Mouse (Mus musculus) heart, embryonic 14.5 days (tissue): ENCODE data around the gene Hadhb. TPM values are rescaled to one million over a fixed set of nuclear protein-coding genes. Genes with fewer than 3 reads are reported as not detected.

Source experiments
- ATAC-seq: fragments of 200-750 bp; cut with Nextera tagmentation; 2 replicates; pipeline ENCODE4 v1.8.0; 2017; ENCODE audit warnings: low read depth, moderate TSS enrichment; ENCODE audit not compliant: insufficient number of reproducible peaks, insufficient read depth, low FRiP score
- H3K27ac ChIP-seq, 2 experiments: fragments of 200-500 bp in 1 of 2; fragments of 300-500 bp in 1 of 2; sonication (generic) in 1 of 2; replicated peaks in 1 of 2; 2 replicates each; pipeline ENCODE4 v1.5.1; 2012 to 2014; ENCODE audit warnings: low read depth in 2 of 2, low read length in 2 of 2, control low read depth in 1 of 2, mild to moderate bottlenecking in 1 of 2, mixed read lengths in 1 of 2; ENCODE audit not compliant: control insufficient read depth in 1 of 2, insufficient read depth in 1 of 2
- H3K27me3 ChIP-seq: fragments of 300-500 bp; sonication (generic); 2 replicates; pipeline ENCODE4 v1.6.1; 2014; ENCODE audit warnings: mild to moderate bottlenecking, low read length, control low read depth; ENCODE audit not compliant: control insufficient read depth, insufficient read depth
- H3K36me3 ChIP-seq: fragments of 300-500 bp; sonication (generic); 2 replicates; pipeline ENCODE4 v1.6.1; 2014; ENCODE audit warnings: mild to moderate bottlenecking, control low read depth, low read length, mixed read lengths; ENCODE audit not compliant: control insufficient read depth, insufficient read depth
- H3K4me1 ChIP-seq, 2 experiments: fragments of 200-500 bp in 1 of 2; fragments of 300-500 bp in 1 of 2; sonication (generic) in 1 of 2; 2 replicates each; pipeline ENCODE4 v1.6.1; 2012 to 2014; ENCODE audit warnings: low read length in 2 of 2, control low read depth in 1 of 2, mixed read lengths in 1 of 2; ENCODE audit not compliant: control insufficient read depth in 2 of 2, insufficient read depth in 2 of 2
- H3K4me2 ChIP-seq: fragments of 300-500 bp; sonication (generic); 2 replicates; pipeline ENCODE4 v1.6.1; 2014; ENCODE audit warnings: mild to moderate bottlenecking, low read length
- H3K4me3 ChIP-seq, 2 experiments: fragments of 200-500 bp in 1 of 2; fragments of 300-500 bp in 1 of 2; sonication (generic) in 1 of 2; 2 replicates each; pipeline ENCODE4 v1.5.1; 2012 to 2014; ENCODE audit warnings: low read length in 2 of 2, mild to moderate bottlenecking in 2 of 2, control low read depth in 1 of 2, low read depth in 1 of 2, moderate library complexity in 1 of 2; ENCODE audit not compliant: control insufficient read depth in 1 of 2, insufficient read depth in 1 of 2
- H3K9ac ChIP-seq: fragments of 300-500 bp; sonication (generic); 2 replicates; pipeline ENCODE4 v1.6.1; 2014; ENCODE audit warnings: mild to moderate bottlenecking, low read length
- H3K9me3 ChIP-seq: fragments of 300-500 bp; sonication (generic); 2 replicates; pipeline ENCODE4 v1.6.1; 2016; ENCODE audit warnings: low read length, control low read depth; ENCODE audit not compliant: control insufficient read depth
- WGBS: fragments of 180-500 bp; shearing (Covaris S2); extraction: QIAGEN DNeasy Blood & Tissue Kit; methylation state at CpG from one replicate; pipeline ENCODE4 v1.1.7; 2014; 5-methylcytosine and 5-hydroxymethylcytosine counted together
- polyA plus RNA-seq: library from polyadenylated mRNA; unstranded; fragments of >200 nt; fragmentation: Nextera tagmentation; extraction: Ambion mirVana; gene quantifications from 2 replicates; pipeline ENCODE4 v1.2.1, GENCODE M21; 2014

The Hadhb gene
- polyA plus RNA-seq, 1 experiment from 2014 or later, result 422 TPM

DNA sequence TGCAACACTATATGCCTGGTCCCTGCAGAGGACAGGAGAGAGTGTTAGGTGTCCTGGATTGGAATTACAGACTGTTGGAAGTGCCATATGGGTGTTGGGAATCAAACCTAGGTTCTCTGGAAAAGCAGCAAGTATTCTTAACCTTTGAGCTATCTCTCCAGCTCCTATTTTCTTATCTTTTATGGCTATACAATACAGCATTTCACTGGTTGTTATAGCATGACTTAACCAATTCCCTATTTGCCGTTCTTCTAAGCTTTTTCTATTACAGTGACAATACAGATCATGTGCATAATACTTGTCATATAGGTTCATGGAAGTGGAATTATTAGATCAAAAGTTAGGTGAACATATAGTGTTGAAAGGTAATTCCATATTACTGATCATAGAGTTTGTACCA is 6.8 kb downstream of the Hadhb start:
- H3K4me1 ChIP-seq, result peaks cover 0 to 29% of the 10 kb centered on the region in 2 experiments; a peak in 3 of 4 replicates
- H3K27me3 ChIP-seq, result no peaks in the 10 kb centered on the region
- ATAC-seq, result no peak
- peaks cover 51% of the 10 kb centered on the region for H3K36me3 ChIP-seq
- 93% methylated on average over 1 of the region's 1 CpGs for WGBS
- no peaks in the 10 kb centered on the region for H3K9me3 ChIP-seq
- no peak overlapping the region for H3K27ac ChIP-seq
- H3K9ac ChIP-seq, result no peak overlapping the region
- no peak overlapping the region for H3K4me2 ChIP-seq
- no peak overlapping the region for H3K4me3 ChIP-seq

DNA sequence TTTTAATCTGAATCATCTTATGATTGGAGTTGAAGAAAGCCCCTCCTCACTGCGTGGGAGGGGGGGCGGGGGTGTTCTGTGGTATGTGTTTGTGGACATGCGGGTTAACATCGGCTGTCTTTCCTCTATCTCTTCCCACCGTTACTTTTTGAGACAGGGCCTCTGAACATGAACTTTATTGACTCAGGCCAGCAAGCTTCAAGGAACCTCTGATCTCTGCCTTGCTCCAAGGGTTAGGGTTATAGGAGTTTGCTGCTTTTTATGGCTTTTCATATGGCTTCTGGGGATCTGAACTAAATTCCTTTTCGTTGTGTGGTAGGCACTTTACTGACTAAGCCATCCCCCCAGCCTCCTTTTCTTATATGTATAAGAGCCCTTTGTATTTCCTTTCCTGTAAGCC is 7.3 kb downstream of the Hadhb start:
- peaks cover 0 to 28% of the 10 kb centered on the region in 2 experiments; a peak in 3 of 4 replicates for H3K4me1 ChIP-seq
- H3K9ac ChIP-seq, result no peak overlapping the region
- ATAC-seq, result no peak
- H3K4me3 ChIP-seq, result no peak overlapping the region
- no peak overlapping the region for H3K4me2 ChIP-seq
- peaks cover 52% of the 10 kb centered on the region for H3K36me3 ChIP-seq
- no peaks in the 10 kb centered on the region for H3K9me3 ChIP-seq
- 78% methylated on average over 6 of the region's 6 CpGs for WGBS
- H3K27me3 ChIP-seq, result no peaks in the 10 kb centered on the region
- no peak overlapping the region for H3K27ac ChIP-seq

DNA sequence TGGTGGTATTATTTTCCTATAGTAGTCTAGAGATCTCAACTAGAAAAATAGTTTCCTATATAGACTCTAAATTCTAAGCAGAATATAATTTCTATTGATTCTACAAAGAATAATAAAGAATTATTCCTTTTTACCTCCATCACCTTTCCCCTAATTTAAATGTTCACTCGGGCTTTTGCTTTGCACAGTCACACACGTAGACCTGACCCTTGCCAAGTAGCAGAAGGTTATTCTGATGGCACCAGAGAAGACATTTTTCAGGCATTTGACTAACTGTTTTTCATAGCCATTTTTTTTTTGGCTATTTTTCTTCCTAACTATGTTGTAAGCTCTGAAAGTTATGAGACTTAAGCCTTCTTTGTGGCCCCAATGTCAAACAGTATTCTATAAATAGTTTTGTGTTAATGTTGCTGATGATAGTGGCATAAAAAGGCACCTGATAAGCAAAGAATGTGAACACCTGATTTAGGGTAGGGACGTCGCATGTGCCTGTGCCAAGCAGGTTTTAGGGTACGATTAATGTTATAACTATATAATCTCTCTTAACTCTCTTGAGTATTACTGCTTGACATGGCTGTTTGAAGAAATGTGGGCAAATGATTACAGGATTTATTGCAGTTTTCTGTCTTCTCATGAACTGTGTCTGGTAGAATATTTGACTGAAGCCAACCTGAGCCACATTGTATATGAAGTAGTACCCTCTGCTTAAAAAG is 10.3 kb downstream of the Hadhb start:
- Histone ChIP-seq H3K4me3 (no peak overlapping the region), H3K4me2 (peak overlapping the region; percentile 32), H3K9me3 (no peaks in the 10 kb centered on the region), H3K4me1 (peaks cover 0 to 21% of the 10 kb centered on the region in 2 experiments; a peak in 1 of 4 replicates), H3K27ac (peak overlapping the region in 1 of 2 experiments; percentile 73; a peak in 3 of 4 replicates), H3K27me3 (no peaks in the 10 kb centered on the region), H3K9ac (no peak overlapping the region), H3K36me3 (peaks cover 68% of the 10 kb centered on the region)
- ATAC-seq, result no peak
- WGBS, result 45% methylated on average over 5 of the region's 5 CpGs

DNA sequence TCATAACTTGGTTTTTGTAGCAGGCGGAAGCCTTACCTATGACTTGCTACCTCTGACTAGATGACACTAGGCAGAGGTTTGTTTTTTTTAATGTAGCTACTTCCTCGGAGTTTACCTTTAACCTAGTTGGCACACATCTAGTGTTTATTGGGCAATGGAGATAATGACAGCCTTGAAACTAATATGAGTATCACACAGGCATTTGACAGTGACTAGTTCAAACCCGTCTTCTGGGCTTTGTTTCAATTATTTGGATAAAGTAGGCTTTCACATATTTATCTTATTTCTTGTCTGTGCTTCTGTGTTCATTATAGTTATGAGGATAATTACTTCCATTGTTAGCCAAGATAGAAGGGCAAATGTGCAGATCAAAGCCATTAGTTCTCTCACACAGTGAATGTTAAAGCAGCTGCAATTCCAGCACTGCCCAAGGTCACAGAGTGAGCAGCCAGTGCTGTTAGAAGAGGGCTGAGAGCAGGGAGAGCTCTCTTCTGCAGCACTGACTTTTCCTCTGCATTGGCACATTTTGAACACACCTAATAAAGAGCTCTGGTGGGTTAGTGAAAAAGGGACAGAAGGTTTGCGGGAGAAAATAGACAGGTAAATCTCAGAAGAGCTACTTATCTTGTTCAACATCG is 15.4 kb downstream of the Hadhb start:
- no peak overlapping the region for H3K9ac ChIP-seq
- no peaks in the 10 kb centered on the region for H3K9me3 ChIP-seq
- peak overlapping the region; percentile 72 to 76 for H3K27ac ChIP-seq
- 66% methylated on average over 5 of the region's 5 CpGs for WGBS
- H3K27me3 ChIP-seq, result no peaks in the 10 kb centered on the region
- H3K4me1 ChIP-seq, result peaks cover 2 to 29% of the 10 kb centered on the region in 2 experiments; a peak in 2 of 4 replicates
- H3K36me3 ChIP-seq, result peaks cover 86% of the 10 kb centered on the region
- H3K4me3 ChIP-seq, result no peak overlapping the region
- H3K4me2 ChIP-seq, result no peak overlapping the region
- ATAC-seq, result no peak

DNA sequence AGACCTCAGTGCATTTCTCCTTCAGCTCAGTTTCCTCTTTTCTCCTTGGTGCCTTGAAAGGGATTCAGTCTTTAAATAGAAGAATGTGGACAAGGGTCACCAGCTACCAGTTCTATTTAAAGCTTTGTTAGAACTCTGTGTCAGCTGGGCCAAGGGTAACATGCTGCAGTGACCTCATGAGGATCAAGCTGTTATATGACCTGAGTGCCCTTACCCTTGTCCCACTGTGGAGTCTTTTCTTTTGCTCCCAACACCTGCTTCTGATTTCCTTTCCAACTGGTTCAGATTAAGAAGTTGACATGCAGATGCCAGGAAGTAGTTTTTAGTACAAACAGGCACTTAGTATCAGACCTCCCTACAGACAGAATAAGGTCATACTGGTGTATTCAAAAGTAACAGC is 17.1 kb downstream of the Hadhb start:
- Histone ChIP-seq H3K4me3 (no peak overlapping the region), H3K9ac (peak overlapping the region; percentile 36; the same call in 1 of the 2 replicates), H3K36me3 (peaks cover 89% of the 10 kb centered on the region), H3K27ac (peak overlapping the region; percentile 82 to 87), H3K4me1 (peaks cover 2 to 24% of the 10 kb centered on the region in 2 experiments; a peak in 2 of 4 replicates), H3K27me3 (no peaks in the 10 kb centered on the region), H3K9me3 (no peaks in the 10 kb centered on the region), H3K4me2 (no peak overlapping the region)
- peak; percentile 52 for ATAC-seq

DNA sequence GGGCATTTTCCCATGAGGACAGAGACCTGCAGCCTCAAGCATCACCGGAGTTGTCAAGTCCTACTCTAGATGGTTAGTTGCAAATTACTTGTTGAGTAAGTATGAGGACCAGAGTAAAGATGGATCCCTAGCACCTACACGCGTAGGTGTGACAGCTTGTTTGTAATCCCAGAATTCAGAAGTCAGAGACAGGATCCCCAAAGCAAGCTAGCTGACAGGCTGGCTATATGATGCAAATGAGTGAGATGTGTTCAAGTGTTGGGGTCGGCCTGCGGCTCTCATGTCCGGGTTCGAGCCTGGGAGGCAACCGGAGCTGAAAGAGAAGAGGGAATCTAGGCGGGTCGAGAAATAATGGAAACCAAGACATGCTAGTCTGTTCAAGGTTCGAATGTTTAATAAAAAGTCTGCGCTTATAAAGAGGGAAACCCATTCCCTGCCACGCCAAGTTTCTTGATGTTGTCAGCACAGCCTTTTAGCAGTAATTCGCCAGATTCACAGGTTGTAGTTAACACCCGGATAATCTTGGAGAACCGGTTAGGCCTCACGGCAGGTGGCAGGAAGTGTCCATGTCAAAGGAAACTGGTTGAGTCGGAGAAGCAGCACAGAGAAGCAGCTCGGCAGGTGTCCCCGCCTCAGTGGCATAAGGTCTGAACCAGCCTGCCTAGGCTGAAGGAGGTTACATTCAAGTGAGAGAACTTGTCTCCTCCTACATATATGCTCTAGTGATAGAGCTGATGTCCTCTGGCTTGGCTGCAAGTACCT is 18.1 kb downstream of the Hadhb start:
- ATAC-seq, result no peak
- Histone ChIP-seq H3K27me3 (no peaks in the 10 kb centered on the region), H3K36me3 (peaks cover 90% of the 10 kb centered on the region), H3K4me1 (peaks cover 2 to 24% of the 10 kb centered on the region in 2 experiments; a peak in 2 of 4 replicates), H3K9ac (no peak overlapping the region), H3K27ac (peak overlapping the region in 1 of 2 experiments; percentile 82; a peak in 1 of 4 replicates), H3K4me3 (no peak overlapping the region), H3K9me3 (no peaks in the 10 kb centered on the region), H3K4me2 (no peak overlapping the region)
- 57% methylated on average over 20 of the region's 20 CpGs for WGBS

DNA sequence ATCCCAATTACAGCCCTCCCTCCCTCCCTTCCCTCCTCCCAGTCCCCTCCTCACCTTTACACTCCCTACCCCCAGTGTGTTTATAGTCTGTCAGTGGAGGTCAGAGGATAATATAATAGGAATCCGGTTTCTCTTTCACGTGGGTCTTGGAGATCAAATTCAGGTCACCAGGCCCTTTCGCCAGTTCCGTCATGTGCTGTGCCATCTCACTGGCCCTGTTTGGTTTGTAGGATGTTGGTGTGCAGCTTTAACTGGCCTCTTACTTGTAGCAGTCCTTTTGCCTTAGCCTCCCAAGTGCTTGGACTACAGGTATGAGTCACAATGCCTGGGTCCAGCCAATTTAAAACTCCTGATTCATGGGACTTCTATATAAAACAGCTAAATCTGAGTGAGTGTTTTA is 20.8 kb downstream of the Hadhb start:
- no peak overlapping the region for H3K4me2 ChIP-seq
- 82% methylated on average over 4 of the region's 4 CpGs for WGBS
- peaks cover 0 to 15% of the 10 kb centered on the region in 2 experiments; a peak in 2 of 4 replicates for H3K4me1 ChIP-seq
- peaks cover 90% of the 10 kb centered on the region for H3K36me3 ChIP-seq
- no peak overlapping the region for H3K27ac ChIP-seq
- ATAC-seq, result no peak
- no peaks in the 10 kb centered on the region for H3K27me3 ChIP-seq
- H3K4me3 ChIP-seq, result no peak overlapping the region
- H3K9me3 ChIP-seq, result no peaks in the 10 kb centered on the region
- no peak overlapping the region for H3K9ac ChIP-seq
